Mouse (Mus musculus): ENCODE results near the gene Prss54. TPM values are rescaled to one million over a fixed set of nuclear protein-coding genes. Genes with fewer than 3 reads are reported as not detected.

The Prss54 gene
- total and polyA plus RNA-seq, 2 experiments from 2014 or later: not detected

DNA sequence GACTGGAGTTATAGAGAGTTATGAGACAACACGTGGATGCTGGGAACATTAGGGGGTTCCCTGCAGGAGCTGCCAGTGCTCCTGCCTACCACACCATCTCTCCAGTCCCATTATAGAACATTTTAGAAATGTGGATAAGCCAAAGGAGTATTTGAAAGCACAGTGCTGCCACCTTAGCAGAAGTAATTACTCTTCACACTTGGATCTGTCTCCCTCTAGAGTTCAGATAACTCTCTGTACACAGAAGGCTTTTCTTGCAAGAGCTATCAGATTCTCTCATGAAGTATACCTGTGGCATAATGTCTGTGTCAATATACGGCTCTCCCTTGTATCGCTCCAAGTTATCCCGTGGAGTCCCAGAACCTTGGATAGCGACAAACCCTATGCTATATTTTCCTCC lies 36.7 kb downstream of the Prss54 start:
- WGBS: 84% methylated on average over 5 of the region's 5 CpGs
- Histone ChIP-seq H3K36me3 (ENCODE audit: insufficient read depth, low read length) (no peaks in the 10 kb centered on the region), H3K27ac (ENCODE audit: low read depth, low read length) (no peak overlapping the region), H3K9me3 (ENCODE audit: low read length) (no peaks in the 10 kb centered on the region), H3K27me3 (ENCODE audit: insufficient read depth, low read length) (no peaks in the 10 kb centered on the region), H3K4me3 (ENCODE audit: low read depth, low read length) (no peak overlapping the region), H3K4me1 (ENCODE audit: insufficient read depth, low read length) (no peaks in the 10 kb centered on the region), H3K4me2 (ENCODE audit: low read depth, low read length, poor library complexity, severe bottlenecking) (no peak overlapping the region), H3K9ac (replicated peaks; ENCODE audit: low read length, poor library complexity, severe bottlenecking) (no peak overlapping the region)
- ATAC-seq (ENCODE audit: low FRiP score) (no peak), DNase-seq (ENCODE audit: low spot score) (peak; percentile 34)
- peak; percentile 77 for TF ChIP-seq CTCF (IDR thresholded peaks at IDR 0.05)

DNA sequence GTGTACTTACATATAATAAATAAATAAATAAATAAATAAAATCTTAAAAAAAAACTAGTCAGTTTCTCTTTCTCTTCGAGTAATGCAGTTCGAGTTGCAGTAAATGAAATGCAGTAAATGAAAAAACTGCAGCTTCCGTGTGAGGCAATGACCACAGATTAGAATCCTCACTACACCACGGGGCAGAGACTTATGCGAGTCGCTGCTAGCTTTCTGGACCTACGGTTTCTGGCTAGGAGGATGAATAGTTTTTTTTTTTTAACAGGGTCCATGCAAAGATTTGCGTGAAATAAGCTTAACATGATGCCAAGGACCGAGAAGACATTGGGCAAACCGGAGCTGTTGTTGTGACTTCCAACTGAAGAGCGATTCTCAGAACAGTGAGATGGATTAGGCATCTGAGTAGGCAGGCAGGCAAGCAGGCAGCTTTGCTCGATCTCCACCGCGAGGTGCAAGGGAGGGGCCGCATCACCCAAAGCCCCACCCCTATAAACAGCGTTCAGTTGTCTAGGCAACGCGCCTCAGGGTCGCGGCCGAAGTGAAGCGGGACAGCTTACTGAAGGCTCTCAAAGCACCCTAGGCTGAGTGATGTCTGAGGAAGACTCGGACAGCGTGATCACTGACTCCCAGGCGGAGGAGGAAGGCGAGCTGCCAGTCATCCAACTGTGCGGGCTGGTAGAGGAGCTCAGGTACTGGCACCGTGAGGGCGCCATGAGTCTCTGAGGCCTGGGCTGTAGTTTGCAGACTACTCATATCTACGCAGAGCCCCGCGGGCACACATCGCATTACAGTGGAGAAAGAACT lies 42.4 kb downstream of the Prss54 start, which contains the start of gene Ccdc113:
Gene Ccdc113 (plus strand): TSS at position 502 of the 804 bp plus-strand sequence.
- peak; percentile 64 for DNase-seq (ENCODE audit: low spot score)
- no peaks in the 10 kb centered on the region for H3K36me3 ChIP-seq (ENCODE audit: insufficient read depth, low read length)
- 3% methylated on average over 33 of the region's 33 CpGs for WGBS
- no peak within 1 kb of the TSS for H3K27ac ChIP-seq (ENCODE audit: low read depth, low read length)
- no peaks in the 10 kb centered on the region for H3K4me1 ChIP-seq (ENCODE audit: insufficient read depth, low read length)
- H3K4me3 ChIP-seq (ENCODE audit: low read depth, low read length): peak within 1 kb of the TSS; percentile 45
- TF ChIP-seq CTCF (IDR thresholded peaks at IDR 0.05): peak; percentile 8; the same call in 1 of the 2 replicates
- peak within 1 kb of the TSS; percentile 58 for H3K4me2 ChIP-seq (ENCODE audit: low read depth, low read length, poor library complexity, severe bottlenecking)
- peak within 1 kb of the TSS; percentile 6; the same call in 1 of the 2 replicates for H3K9ac ChIP-seq (replicated peaks; ENCODE audit: low read length, poor library complexity, severe bottlenecking)
- no peaks in the 10 kb centered on the region for H3K27me3 ChIP-seq (ENCODE audit: insufficient read depth, low read length)
- peak; percentile 87 for ATAC-seq (ENCODE audit: low FRiP score)
- H3K9me3 ChIP-seq (ENCODE audit: low read length): no peaks in the 10 kb centered on the region

DNA sequence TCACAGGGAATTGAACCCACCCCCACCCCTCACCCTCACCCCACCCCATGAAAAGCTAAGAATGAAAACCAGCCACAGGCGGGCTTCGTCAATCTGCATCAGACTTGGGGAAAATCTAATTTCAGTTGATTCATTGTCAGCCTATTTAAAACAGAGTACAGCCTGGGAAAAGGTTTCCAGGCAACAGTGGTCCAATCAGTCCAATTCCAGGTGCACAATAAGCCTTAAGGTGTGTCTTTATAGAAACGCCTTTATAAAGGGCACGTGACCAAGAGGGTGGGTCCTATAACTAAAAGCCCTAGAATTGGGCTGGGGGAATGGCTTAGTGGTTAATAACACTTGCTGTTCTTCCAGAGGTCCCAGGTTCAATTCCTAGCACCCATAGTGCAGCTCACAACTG lies 43.9 kb downstream of the Prss54 start:
- no peak overlapping the region for H3K9ac ChIP-seq (replicated peaks; ENCODE audit: low read length, poor library complexity, severe bottlenecking)
- ATAC-seq (ENCODE audit: low FRiP score) (no peak), DNase-seq (ENCODE audit: low spot score) (no peak)
- H3K27me3 ChIP-seq (ENCODE audit: insufficient read depth, low read length): no peaks in the 10 kb centered on the region
- WGBS: 60% methylated on average over 4 of the region's 4 CpGs
- no peaks in the 10 kb centered on the region for H3K36me3 ChIP-seq (ENCODE audit: insufficient read depth, low read length)
- no peak overlapping the region for H3K27ac ChIP-seq (ENCODE audit: low read depth, low read length)
- no peak overlapping the region for H3K4me2 ChIP-seq (ENCODE audit: low read depth, low read length, poor library complexity, severe bottlenecking)
- H3K9me3 ChIP-seq (ENCODE audit: low read length): no peaks in the 10 kb centered on the region
- no peaks in the 10 kb centered on the region for H3K4me1 ChIP-seq (ENCODE audit: insufficient read depth, low read length)
- TF ChIP-seq CTCF (IDR thresholded peaks at IDR 0.05): no peak
- H3K4me3 ChIP-seq (ENCODE audit: low read depth, low read length): no peak overlapping the region

DNA sequence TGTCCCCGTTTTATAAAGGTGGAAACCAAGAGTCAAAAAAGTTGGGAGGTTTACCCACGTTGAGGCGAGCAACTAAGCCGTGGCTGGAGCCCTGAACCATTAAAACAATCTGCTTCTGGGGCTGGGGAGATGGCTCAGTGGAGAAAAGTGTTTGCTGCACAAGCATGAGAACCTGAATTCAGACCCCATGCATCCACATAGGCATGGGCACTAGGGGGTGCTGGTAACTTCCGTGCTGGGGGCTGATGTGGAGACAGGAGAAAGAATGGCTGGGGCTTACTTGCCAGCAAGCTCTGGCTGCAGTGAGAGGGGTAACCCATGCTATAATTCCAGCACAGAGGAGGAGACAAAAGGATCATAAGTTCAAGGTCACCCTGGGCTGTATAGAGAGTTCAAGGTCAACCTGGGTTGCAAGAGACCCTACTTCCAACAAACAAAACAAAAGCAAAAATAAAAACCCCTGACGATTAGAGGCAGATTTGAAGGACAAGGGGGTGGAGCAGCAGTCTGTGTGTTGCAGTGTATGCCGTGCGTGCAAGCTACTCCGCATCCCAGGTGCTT lies 47.3 kb downstream of the Prss54 start:
- H3K9ac ChIP-seq (replicated peaks; ENCODE audit: low read length, poor library complexity, severe bottlenecking): no peak overlapping the region
- H3K4me2 ChIP-seq (ENCODE audit: low read depth, low read length, poor library complexity, severe bottlenecking): no peak overlapping the region
- no peak for TF ChIP-seq CTCF (IDR thresholded peaks at IDR 0.05)
- no peaks in the 10 kb centered on the region for H3K4me1 ChIP-seq (ENCODE audit: insufficient read depth, low read length)
- DNase-seq (ENCODE audit: low spot score) (no peak), ATAC-seq (ENCODE audit: low FRiP score) (no peak)
- no peak overlapping the region for H3K4me3 ChIP-seq (ENCODE audit: low read depth, low read length)
- 63% methylated on average over 9 of the region's 9 CpGs for WGBS
- no peak overlapping the region for H3K27ac ChIP-seq (ENCODE audit: low read depth, low read length)
- no peaks in the 10 kb centered on the region for H3K9me3 ChIP-seq (ENCODE audit: low read length)
- no peaks in the 10 kb centered on the region for H3K27me3 ChIP-seq (ENCODE audit: insufficient read depth, low read length)
- no peaks in the 10 kb centered on the region for H3K36me3 ChIP-seq (ENCODE audit: insufficient read depth, low read length)

DNA sequence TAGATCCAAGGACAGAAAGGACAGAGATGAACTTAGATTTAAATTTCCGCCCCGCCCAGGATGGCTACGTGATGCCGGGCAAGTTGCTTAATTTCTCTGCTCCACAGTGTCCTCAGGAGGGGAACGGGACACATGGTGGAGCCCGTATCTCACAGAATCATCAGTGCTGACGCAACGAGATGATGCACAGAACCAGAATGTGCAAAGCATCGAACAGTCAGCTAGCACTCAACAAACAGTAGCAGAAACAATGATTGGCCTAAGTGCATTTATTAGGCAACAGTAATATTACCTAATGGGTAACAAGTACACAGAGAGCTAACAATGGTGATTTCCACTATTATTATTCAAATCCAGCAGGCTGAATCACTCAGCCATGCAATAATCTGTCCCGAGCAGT lies 47.9 kb downstream of the Prss54 start:
- no peak overlapping the region for H3K9ac ChIP-seq (replicated peaks; ENCODE audit: low read length, poor library complexity, severe bottlenecking)
- no peaks in the 10 kb centered on the region for H3K4me1 ChIP-seq (ENCODE audit: insufficient read depth, low read length)
- ATAC-seq (ENCODE audit: low FRiP score): no peak
- no peak overlapping the region for H3K4me2 ChIP-seq (ENCODE audit: low read depth, low read length, poor library complexity, severe bottlenecking)
- DNase-seq (ENCODE audit: low spot score): no peak
- TF ChIP-seq CTCF (IDR thresholded peaks at IDR 0.05): no peak
- WGBS: 77% methylated on average over 10 of the region's 10 CpGs
- H3K36me3 ChIP-seq (ENCODE audit: insufficient read depth, low read length): no peaks in the 10 kb centered on the region
- no peak overlapping the region for H3K27ac ChIP-seq (ENCODE audit: low read depth, low read length)
- no peak overlapping the region for H3K4me3 ChIP-seq (ENCODE audit: low read depth, low read length)
- H3K27me3 ChIP-seq (ENCODE audit: insufficient read depth, low read length): no peaks in the 10 kb centered on the region
- no peaks in the 10 kb centered on the region for H3K9me3 ChIP-seq (ENCODE audit: low read length)

DNA sequence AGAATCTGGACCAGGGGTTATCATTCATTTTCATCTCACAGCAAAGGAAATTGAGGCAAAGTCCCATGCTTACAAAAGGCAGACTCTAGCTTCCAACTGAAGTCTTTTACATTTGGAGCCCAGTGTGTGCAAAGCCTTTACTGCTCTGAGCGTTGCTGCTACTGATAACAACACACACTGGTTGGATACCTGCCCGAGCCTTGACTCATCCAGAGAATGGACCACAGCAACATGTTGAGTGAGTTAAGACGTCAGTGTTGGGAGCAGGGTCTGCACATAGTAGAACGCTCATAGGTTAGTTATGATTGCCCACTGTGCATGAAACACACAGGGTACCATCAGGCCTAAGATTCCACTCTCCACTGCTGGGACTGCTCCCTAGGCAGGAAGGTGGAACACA lies 52.1 kb downstream of the Prss54 start:
- no peaks in the 10 kb centered on the region for H3K36me3 ChIP-seq (ENCODE audit: insufficient read depth, low read length)
- no peak overlapping the region for H3K4me3 ChIP-seq (ENCODE audit: low read depth, low read length)
- DNase-seq (ENCODE audit: low spot score) (no peak), ATAC-seq (ENCODE audit: low FRiP score) (no peak)
- no peaks in the 10 kb centered on the region for H3K4me1 ChIP-seq (ENCODE audit: insufficient read depth, low read length)
- no peak overlapping the region for H3K27ac ChIP-seq (ENCODE audit: low read depth, low read length)
- no peak overlapping the region for H3K9ac ChIP-seq (replicated peaks; ENCODE audit: low read length, poor library complexity, severe bottlenecking)
- WGBS: 89% methylated on average over 4 of the region's 4 CpGs
- H3K9me3 ChIP-seq (ENCODE audit: low read length): no peaks in the 10 kb centered on the region
- H3K4me2 ChIP-seq (ENCODE audit: low read depth, low read length, poor library complexity, severe bottlenecking): no peak overlapping the region
- no peaks in the 10 kb centered on the region for H3K27me3 ChIP-seq (ENCODE audit: insufficient read depth, low read length)
- TF ChIP-seq CTCF (IDR thresholded peaks at IDR 0.05): no peak

Data from midbrain, postnatal 0 days (tissue).